Mouse (Mus musculus) NIH3T3 (cell line): ENCODE data around the gene Pip5k1b.

Experiments
- DNase-seq: peaks from one replicate; pipeline ENCODE4 v3.0.0-alpha.2; 2012; ENCODE audit warnings: low read depth

Pip5k1b gene

DNA sequence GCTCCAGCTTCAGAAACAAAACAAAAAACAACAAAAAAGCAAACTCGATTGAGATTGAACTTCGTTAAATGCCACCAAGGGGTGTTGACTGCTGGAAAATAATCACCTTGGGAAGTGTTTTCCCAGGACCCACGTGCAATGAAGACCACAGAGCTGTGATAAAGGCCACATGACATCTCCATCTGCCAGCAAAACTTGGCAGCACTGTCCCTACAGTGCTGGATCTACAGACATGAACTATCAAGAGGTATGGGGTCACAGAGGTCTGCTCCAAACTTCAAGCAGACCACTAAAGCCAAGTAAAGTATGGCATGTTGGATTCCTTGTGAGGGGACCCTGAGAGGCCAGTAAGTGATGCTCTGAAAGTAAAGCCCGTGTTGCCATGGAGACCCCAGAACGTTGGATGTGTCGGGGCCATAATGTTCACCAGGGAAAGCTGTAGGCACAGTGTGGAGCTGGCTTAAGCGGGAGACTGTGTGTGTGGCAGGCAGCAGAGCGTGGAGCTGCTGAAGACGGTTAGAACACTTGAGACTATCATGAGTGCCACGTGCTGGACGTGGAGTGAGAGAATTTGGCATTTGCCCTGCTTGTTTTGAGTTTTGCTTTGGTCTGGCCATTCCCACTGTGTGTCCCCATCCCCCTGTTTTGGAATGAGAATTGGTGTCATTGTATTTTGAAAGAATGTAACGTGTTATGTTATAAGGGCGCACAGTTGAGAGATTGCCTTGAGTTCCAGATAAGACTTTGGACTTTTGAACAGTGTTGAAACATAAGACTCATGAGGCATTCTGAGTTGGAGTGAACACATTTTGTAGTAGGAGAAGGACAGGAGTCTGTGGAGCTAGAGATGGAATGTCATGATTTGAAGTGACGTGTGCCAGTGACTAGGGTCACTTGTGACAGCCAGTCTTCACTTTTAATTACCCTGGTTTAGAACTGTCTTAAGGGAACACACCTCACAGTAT is 12.0 kb downstream of the Pip5k1b start:
- DNase-seq: no peak

DNA sequence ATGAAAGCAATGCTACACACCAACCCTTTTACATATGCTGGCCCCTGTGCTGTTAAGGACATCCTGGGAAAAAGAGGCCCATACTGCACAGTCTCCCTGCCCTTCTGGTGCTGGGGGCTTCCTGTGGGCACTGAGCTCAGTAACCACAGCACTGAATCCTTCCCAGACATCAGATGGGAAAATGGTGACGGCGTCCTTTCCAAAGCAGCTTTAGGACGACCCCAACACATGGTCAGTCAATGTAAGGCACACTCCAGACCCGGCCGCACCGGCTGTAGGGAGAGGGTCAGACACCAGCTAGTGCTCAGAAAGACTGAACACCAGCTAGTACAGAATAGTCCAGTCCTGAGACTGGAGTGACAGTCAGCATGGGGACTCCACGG is 13.4 kb downstream of the Pip5k1b start:
- no peak for DNase-seq

GRCm38 (mm10) chr19:24541669-24542292 is 13.9 kb downstream of the Pip5k1b start:
- DNase-seq: no peak

DNA sequence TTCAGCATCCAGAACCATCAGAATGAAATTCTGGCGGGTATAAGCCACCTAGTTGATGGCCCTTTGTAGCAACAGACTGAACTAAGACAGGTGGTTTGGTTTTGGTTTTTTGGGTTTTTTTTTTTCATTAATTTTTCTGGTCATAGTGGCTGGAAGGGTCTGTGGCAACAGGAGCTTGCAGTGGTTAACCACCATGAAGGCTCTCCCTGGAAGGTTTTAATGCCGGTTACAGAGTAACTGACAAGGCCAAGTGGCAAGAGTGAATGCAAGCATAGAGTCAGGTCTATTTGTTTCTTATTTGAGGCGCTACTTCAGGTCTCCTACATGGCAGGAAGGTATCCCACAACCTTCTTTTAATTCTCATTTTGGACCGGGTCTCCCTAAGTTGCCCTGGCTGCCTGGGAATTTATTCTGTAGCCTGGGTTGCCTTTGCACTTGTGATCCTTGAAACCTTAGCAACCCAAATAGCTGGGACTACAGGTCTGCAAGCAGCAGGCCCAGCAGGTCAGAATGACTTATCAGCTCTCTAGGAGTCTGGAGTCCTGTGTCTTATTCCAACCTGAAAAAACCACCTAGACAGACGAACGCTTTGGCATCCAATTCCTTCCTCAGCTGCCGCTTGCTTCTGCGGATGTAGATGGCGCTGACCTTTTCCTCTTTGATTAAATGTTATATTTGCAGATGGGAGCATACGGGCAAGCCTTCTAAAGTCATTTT is 14.6 kb downstream of the Pip5k1b start:
- no peak for DNase-seq

GRCm38 (mm10) chr19:24539041-24539440 is 16.6 kb downstream of the Pip5k1b start:
- DNase-seq: no peak

GRCm38 (mm10) chr19:24538181-24538580 is 17.5 kb downstream of the Pip5k1b start:
- DNase-seq: no peak

GRCm38 (mm10) chr19:24537691-24538090 is 18.0 kb downstream of the Pip5k1b start:
- DNase-seq: no peak

DNA sequence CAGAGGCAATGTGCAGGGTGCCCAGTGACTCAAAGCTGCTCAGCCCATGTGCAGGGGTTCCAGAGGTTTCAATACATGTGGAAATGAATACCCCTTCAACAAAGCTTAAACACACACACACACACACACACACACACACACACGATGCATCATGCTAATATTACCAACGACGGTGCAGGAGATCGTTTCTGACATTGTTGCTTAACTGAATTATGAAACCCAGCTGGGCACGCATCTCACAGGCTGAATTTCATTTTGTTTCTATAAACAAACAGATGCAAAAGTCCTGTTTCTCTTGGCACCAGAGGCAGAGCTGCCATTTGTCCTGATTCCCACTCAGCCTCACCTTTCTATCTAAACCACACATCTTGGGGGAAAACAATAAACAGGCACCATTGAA is 18.8 kb downstream of the Pip5k1b start:
- DNase-seq: peak; percentile 41

DNA sequence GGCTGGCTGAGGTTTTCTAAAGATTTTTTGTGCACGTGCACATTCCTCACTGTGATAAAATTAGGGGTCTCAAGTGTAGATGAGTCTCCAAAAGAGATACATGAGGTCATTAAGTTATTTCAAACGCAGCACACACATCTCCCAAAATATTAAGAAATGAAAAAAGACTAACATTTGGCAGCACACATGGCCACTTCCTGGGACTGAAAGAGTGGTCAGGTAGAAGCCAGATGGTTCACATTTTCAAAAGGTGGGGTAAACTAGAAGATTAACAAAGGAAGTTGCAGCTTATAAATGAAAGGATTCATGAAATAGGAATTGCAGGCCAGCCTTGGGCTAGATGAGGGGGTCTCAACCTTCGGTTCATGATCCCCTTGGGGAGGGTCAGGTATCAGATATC is 19.4 kb downstream of the Pip5k1b start:
- no peak for DNase-seq

DNA sequence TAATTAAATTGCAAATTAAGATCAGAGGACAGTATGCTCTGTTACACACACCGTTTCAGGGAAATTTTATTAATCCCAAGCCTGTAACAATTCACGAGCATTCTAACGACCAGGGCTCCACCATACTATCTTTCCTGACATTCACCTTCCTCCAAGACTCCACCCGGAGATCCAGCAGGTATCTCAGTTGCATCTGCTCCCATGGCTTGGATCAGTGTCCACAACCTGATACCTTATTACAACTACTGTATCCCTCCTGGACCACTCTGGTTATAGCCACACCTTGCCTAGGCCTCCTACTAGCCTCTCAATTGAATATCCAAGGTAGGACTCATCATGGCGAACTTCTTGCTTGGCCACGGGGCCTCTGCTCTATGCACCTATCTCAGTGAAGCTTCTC is 20.5 kb downstream of the Pip5k1b start:
- no peak for DNase-seq

- no peak for DNase-seq
These were observed 20.9 kb downstream of the Pip5k1b start for GRCm38 (mm10) chr19:24534733-24535132.

GRCm38 (mm10) chr19:24528910-24529561 is 26.6 kb downstream of the Pip5k1b start:
- DNase-seq: no peak

DNA sequence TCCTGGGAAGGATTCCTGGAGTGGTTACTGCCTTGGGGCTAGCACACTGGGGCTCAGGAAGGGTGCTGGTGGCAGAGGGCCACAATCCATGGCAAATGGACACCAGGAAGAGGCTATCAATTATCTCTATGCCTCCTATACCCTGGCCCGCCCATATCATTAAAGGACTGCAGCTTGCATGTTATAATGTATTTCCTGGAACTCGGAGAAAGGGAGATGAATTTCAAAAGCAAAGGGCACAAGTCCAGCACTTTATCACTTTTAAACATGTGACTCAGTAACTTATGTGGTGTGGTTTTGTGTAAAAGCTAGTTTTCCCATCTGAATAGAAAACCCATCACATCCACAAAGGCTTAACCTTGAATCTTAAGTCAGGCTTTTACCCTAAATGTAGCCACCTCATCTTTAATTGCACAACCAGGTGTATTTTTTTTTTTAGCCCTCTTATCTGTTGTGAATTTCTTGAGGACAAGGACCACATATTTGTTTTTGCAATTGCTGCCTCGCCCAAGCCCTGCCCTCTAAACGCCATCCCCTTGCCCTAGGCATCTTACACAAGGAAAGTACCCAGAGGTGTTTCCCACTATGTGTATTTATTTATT is 27.4 kb downstream of the Pip5k1b start:
- no peak for DNase-seq

GRCm38 (mm10) chr19:24527613-24527948 is 28.1 kb downstream of the Pip5k1b start:
- no peak for DNase-seq

GRCm38 (mm10) chr19:24526731-24527612 is 28.7 kb downstream of the Pip5k1b start:
- DNase-seq: no peak

- DNase-seq: no peak
These were observed 32.0 kb downstream of the Pip5k1b start for GRCm38 (mm10) chr19:24523476-24524313.

GRCm38 (mm10) chr19:24521997-24522396 is 33.7 kb downstream of the Pip5k1b start:
- DNase-seq: no peak

- DNase-seq: no peak
These were observed 34.5 kb downstream of the Pip5k1b start for GRCm38 (mm10) chr19:24521146-24521545.

GRCm38 (mm10) chr19:24519732-24520409 is 35.8 kb downstream of the Pip5k1b start:
- DNase-seq: no peak
